Mouse (Mus musculus) bone marrow, adult 2 months (tissue): Measurements from ENCODE around the gene Hist1h3e.

ENCODE experiments used
- CTCF ChIP-seq: fragments of 200-500 bp; IDR thresholded peaks from 2 replicates; pipeline ENCODE4 v1.5.1; 2011; ENCODE audit warnings: low read length, control low read depth; ENCODE audit not compliant: control insufficient read depth, insufficient read depth
- POLR2A ChIP-seq: fragments of 200-500 bp; IDR thresholded peaks from 2 replicates; pipeline ENCODE4 v1.6.1; 2011; ENCODE audit warnings: low read depth, mild to moderate bottlenecking, control low read depth, low read length, borderline replicate concordance; ENCODE audit not compliant: control insufficient read depth

DNA sequence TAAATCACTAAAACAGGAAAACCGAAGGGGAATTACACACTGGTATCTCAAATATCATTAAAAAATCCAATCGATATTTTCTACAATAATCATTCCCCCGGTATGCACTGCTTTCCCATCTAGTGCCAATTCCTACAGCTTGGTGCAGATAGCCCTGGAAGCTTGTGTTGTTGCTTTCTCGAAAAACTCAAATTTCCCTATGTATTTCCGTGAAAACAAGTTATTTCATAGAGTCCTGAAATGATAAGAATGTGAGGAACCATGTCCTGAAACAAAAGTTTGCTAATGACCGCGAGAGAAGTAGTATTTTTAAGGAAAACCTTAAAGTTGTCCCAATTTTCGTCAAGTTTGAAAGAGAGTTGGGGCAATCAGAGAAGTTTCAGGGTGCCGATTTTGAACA is 7.8 kb downstream of the Hist1h3e start:
- TF ChIP-seq CTCF, result no peak
- no peak for TF ChIP-seq POLR2A
